Mouse (Mus musculus): ENCODE data around the gene Cntnap5c. TPM values are rescaled to one million over a fixed set of nuclear protein-coding genes. Genes with fewer than 3 reads are reported as not detected.

Gene Cntnap5c
- polyA plus RNA-seq, 1 experiment from 2014 or later = not detected

- no peaks in the 10 kb centered on the region for H3K4me1 ChIP-seq
- no peak overlapping the region for H3K4me3 ChIP-seq
- no peak overlapping the region for H3K27ac ChIP-seq (replicated peaks)
- H3K36me3 ChIP-seq (replicated peaks) = no peaks in the 10 kb centered on the region
- WGBS = 82% methylated on average over 1 of the region's 1 CpGs
- no peaks in the 10 kb centered on the region for H3K27me3 ChIP-seq (replicated peaks; ENCODE audit: low read depth, poor library complexity, severe bottlenecking)
- H3K9me3 ChIP-seq = no peaks in the 10 kb centered on the region
- DNase-seq (ENCODE audit: low spot score) = no peak
Measured at GRCm38 (mm10) chr17:58082676-58083075, 313.3 kb downstream of the Cntnap5c start.

GRCm38 (mm10) chr17:58104505-58104904 is 335.1 kb downstream of the Cntnap5c start:
- Histone ChIP-seq H3K4me1 (no peaks in the 10 kb centered on the region), H3K36me3 (replicated peaks) (no peaks in the 10 kb centered on the region), H3K27me3 (replicated peaks; ENCODE audit: low read depth, poor library complexity, severe bottlenecking) (no peaks in the 10 kb centered on the region), H3K4me3 (no peak overlapping the region), H3K9me3 (no peaks in the 10 kb centered on the region), H3K27ac (replicated peaks) (no peak overlapping the region)
- WGBS = 82% methylated on average over 2 of the region's 2 CpGs
- DNase-seq (ENCODE audit: low spot score) = no peak

DNA sequence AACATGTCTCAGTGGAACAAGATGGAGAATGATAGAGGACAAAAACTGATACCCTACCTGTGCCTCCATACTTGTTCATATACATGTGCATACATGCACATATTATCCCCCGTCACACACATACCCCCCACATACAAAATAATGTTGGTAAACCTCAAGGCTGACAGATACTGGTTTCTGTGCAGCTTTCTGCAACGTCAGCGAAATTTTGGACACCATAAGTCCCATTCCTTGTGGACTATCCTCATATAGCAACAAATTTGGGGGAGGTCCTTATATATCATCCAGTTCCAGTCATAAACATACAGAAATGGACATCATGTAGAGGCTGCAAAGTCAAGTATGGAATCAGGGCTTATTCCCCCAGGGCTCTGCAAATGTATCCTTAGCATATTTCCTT is 338.5 kb downstream of the Cntnap5c start:
- Histone ChIP-seq H3K27me3 (replicated peaks; ENCODE audit: low read depth, poor library complexity, severe bottlenecking) (no peaks in the 10 kb centered on the region), H3K9me3 (no peaks in the 10 kb centered on the region), H3K4me3 (no peak overlapping the region), H3K27ac (replicated peaks) (no peak overlapping the region), H3K4me1 (no peaks in the 10 kb centered on the region), H3K36me3 (replicated peaks) (no peaks in the 10 kb centered on the region)
- DNase-seq (ENCODE audit: low spot score) = no peak
- 83% methylated on average over 3 of the region's 3 CpGs for WGBS

DNA sequence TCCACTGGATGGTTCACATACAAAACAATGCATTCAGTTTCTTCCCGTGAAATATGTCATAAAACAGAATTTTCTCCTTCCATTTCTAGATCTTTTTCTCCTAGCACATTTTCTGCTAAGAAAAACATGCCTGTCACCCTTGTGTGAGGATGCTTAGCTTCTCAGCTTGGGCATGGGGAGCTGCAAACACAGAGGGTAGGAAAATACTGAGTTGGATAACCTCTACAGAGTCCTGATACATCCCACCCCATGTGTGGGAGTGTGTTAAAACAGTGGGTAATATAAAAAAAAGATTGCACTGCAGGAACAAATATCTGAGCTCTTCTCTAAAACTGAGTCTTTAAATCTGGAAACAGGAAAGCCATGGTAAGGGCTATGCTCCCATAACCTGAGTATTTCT is 339.0 kb downstream of the Cntnap5c start:
- 73% methylated on average over 1 of the region's 1 CpGs for WGBS
- DNase-seq (ENCODE audit: low spot score) = no peak
- Histone ChIP-seq H3K36me3 (replicated peaks) (no peaks in the 10 kb centered on the region), H3K27ac (replicated peaks) (no peak overlapping the region), H3K27me3 (replicated peaks; ENCODE audit: low read depth, poor library complexity, severe bottlenecking) (no peaks in the 10 kb centered on the region), H3K4me3 (no peak overlapping the region), H3K9me3 (no peaks in the 10 kb centered on the region), H3K4me1 (no peaks in the 10 kb centered on the region)

- H3K4me3 ChIP-seq = no peak overlapping the region
- H3K27me3 ChIP-seq (replicated peaks; ENCODE audit: low read depth, poor library complexity, severe bottlenecking) = no peaks in the 10 kb centered on the region
- no peaks in the 10 kb centered on the region for H3K4me1 ChIP-seq
- no peak for DNase-seq (ENCODE audit: low spot score)
- no peaks in the 10 kb centered on the region for H3K36me3 ChIP-seq (replicated peaks)
- WGBS = 82% methylated on average over 1 of the region's 1 CpGs
- H3K27ac ChIP-seq (replicated peaks) = no peak overlapping the region
- H3K9me3 ChIP-seq = no peaks in the 10 kb centered on the region
Measured at GRCm38 (mm10) chr17:58187171-58187570, 417.8 kb downstream of the Cntnap5c start.

DNA sequence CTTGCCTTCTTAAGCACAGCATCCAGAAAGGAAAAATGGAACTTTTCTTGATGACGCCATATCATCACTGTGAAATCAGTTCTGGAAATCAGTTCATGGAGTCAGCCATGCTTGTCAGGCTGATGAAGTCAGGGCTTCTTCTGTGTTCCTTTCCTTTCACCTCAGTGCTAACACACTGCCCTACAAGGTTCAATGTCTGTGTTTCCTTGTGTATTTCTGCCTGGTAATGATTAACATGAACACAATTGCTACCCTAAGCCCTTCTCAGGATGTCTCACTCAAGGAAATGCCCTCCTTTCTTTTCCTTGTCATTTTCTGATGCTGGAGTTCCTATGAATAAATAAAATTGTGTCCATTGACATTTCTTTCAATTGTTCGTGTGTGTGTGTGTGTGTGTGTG is 431.8 kb downstream of the Cntnap5c start:
- DNase-seq (ENCODE audit: low spot score) = no peak
- 86% methylated on average over 2 of the region's 2 CpGs for WGBS
- no peaks in the 10 kb centered on the region for H3K9me3 ChIP-seq
- no peaks in the 10 kb centered on the region for H3K4me1 ChIP-seq
- H3K36me3 ChIP-seq (replicated peaks) = no peaks in the 10 kb centered on the region
- no peaks in the 10 kb centered on the region for H3K27me3 ChIP-seq (replicated peaks; ENCODE audit: low read depth, poor library complexity, severe bottlenecking)
- no peak overlapping the region for H3K4me3 ChIP-seq
- H3K27ac ChIP-seq (replicated peaks) = no peak overlapping the region

DNA sequence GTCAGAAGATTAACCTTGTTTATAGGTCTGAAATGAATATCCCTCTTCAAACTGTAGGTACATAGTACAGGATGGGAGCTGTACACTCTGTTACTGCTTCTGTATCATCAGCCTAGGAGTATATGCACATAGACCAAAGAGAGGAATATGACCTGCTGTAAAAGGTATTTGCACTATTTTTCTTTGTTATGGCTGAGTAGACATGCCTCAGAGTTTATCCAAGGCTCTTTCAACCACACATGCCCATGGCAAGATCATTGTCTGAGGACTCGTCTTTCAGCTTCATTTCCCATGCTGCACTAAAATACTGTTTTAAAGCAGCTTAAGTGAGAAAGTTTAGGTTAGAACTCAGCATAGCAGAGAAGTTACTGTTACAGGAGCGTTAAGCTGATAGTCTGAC is 498.7 kb downstream of the Cntnap5c start:
- no peaks in the 10 kb centered on the region for H3K36me3 ChIP-seq (replicated peaks)
- DNase-seq (ENCODE audit: low spot score) = no peak
- H3K27me3 ChIP-seq (replicated peaks; ENCODE audit: low read depth, poor library complexity, severe bottlenecking) = no peaks in the 10 kb centered on the region
- H3K4me3 ChIP-seq = no peak overlapping the region
- H3K27ac ChIP-seq (replicated peaks) = no peak overlapping the region
- no peaks in the 10 kb centered on the region for H3K9me3 ChIP-seq
- H3K4me1 ChIP-seq = no peaks in the 10 kb centered on the region
- 81% methylated on average over 2 of the region's 2 CpGs for WGBS

DNA sequence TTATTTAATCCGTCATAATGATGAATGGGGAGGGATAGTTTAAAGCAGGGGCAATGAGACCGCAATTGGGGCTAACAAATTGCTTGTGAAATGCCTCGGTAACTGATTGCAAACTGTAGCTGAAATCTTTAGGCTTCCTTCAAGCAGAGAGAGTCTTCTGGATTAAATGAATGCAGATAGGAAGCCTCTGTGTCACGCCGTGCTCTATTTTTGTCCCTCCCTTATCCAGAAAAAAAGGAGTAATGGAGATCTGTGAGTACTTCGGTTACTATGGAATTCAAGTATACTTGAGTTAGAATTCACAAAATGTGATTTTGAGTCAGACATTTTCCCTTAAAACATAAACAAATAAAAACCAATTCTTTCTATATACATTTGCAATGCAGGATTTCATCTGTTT is 581.9 kb downstream of the Cntnap5c start:
- no peaks in the 10 kb centered on the region for H3K27me3 ChIP-seq (replicated peaks; ENCODE audit: low read depth, poor library complexity, severe bottlenecking)
- H3K4me3 ChIP-seq = no peak overlapping the region
- no peaks in the 10 kb centered on the region for H3K36me3 ChIP-seq (replicated peaks)
- no peak for DNase-seq (ENCODE audit: low spot score)
- no peaks in the 10 kb centered on the region for H3K9me3 ChIP-seq
- H3K27ac ChIP-seq (replicated peaks) = no peak overlapping the region
- WGBS = 87% methylated on average over 6 of the region's 6 CpGs
- H3K4me1 ChIP-seq = 0 out of 2 replicates have a peak, but pooled peaks cover 4% of the 10 kb centered on the region

DNA sequence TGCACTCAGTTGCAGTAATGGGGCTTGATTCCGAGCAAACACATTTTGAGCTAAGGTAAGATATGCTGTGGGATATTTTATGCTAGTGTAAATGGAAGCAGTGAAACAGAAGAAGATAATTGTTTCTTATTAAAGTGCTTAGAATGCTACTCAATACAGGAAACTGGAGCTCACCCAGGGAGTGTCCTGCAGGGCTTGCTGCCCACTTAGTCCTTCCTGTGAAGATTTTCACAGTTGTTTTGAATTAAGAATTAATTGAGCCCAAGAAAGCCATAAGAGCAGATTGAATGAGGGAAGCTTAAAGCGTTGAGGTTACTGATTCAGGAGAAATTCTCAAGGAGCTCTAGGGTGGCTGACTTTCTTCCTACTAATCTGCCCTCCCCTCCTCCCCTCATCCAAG is 586.9 kb downstream of the Cntnap5c start:
- WGBS = 38% methylated on average over 2 of the region's 2 CpGs
- Histone ChIP-seq H3K4me3 (no peak overlapping the region), H3K4me1 (0 out of 2 replicates have a peak, but pooled peaks cover 6% of the 10 kb centered on the region), H3K27me3 (replicated peaks; ENCODE audit: low read depth, poor library complexity, severe bottlenecking) (no peaks in the 10 kb centered on the region), H3K27ac (replicated peaks) (no peak overlapping the region), H3K9me3 (no peaks in the 10 kb centered on the region), H3K36me3 (replicated peaks) (no peaks in the 10 kb centered on the region)
- no peak for DNase-seq (ENCODE audit: low spot score)

GRCm38 (mm10) chr17:58363582-58364267 is 594.4 kb downstream of the Cntnap5c start:
- Histone ChIP-seq H3K36me3 (replicated peaks) (no peaks in the 10 kb centered on the region), H3K4me3 (no peak overlapping the region), H3K27me3 (replicated peaks; ENCODE audit: low read depth, poor library complexity, severe bottlenecking) (no peaks in the 10 kb centered on the region), H3K27ac (replicated peaks) (no peak overlapping the region), H3K9me3 (no peaks in the 10 kb centered on the region), H3K4me1 (no peaks in the 10 kb centered on the region)
- 74% methylated on average over 4 of the region's 4 CpGs for WGBS
- no peak for DNase-seq (ENCODE audit: low spot score)

- no peaks in the 10 kb centered on the region for H3K36me3 ChIP-seq (replicated peaks)
- no peak overlapping the region for H3K4me3 ChIP-seq
Measured at GRCm38 (mm10) chr17:58370089-58370488, 600.7 kb downstream of the Cntnap5c start.

GRCm38 (mm10) chr17:58407769-58408168 is 638.4 kb downstream of the Cntnap5c start:
- Histone ChIP-seq H3K4me1 (no peaks in the 10 kb centered on the region), H3K4me3 (no peak overlapping the region), H3K27ac (replicated peaks) (no peak overlapping the region), H3K9me3 (no peaks in the 10 kb centered on the region), H3K36me3 (replicated peaks) (no peaks in the 10 kb centered on the region), H3K27me3 (replicated peaks; ENCODE audit: low read depth, poor library complexity, severe bottlenecking) (no peaks in the 10 kb centered on the region)
- no peak for DNase-seq (ENCODE audit: low spot score)

More at GRCm38 (mm10) chr17:58370089-58370488, 600.7 kb downstream of the Cntnap5c start:
- H3K4me1 ChIP-seq = no peaks in the 10 kb centered on the region
- H3K27me3 ChIP-seq (replicated peaks; ENCODE audit: low read depth, poor library complexity, severe bottlenecking) = no peaks in the 10 kb centered on the region
- no peak for DNase-seq (ENCODE audit: low spot score)
- no peak overlapping the region for H3K27ac ChIP-seq (replicated peaks)
- H3K9me3 ChIP-seq = no peaks in the 10 kb centered on the region

GRCm38 (mm10) chr17:58408756-58409155 is 639.4 kb downstream of the Cntnap5c start:
- H3K27ac ChIP-seq (replicated peaks) = no peak overlapping the region
- H3K36me3 ChIP-seq (replicated peaks) = no peaks in the 10 kb centered on the region
- no peak overlapping the region for H3K4me3 ChIP-seq
- H3K4me1 ChIP-seq = no peaks in the 10 kb centered on the region
- H3K9me3 ChIP-seq = no peaks in the 10 kb centered on the region
- no peak for DNase-seq (ENCODE audit: low spot score)
- H3K27me3 ChIP-seq (replicated peaks; ENCODE audit: low read depth, poor library complexity, severe bottlenecking) = no peaks in the 10 kb centered on the region
- WGBS = 75% methylated on average over 1 of the region's 1 CpGs

Measured in embryonic facial prominence, embryonic 10.5 days (tissue).